Mouse (Mus musculus): ENCODE measurements around the gene Mup14. TPM values are rescaled to one million over a fixed set of nuclear protein-coding genes. Genes with fewer than 3 reads are reported as not detected.
"Not testable (repeated sequence)": the region's sequence is repeated elsewhere in the genome, so short reads cannot be mapped to it uniquely, and the experiment has no call there.

Gene Mup14
- polyA plus RNA-seq (2016; fragmentation: Nextera tagmentation; extraction: Ambion mirVana) = not detected in 2 replicates

- H3K9me3 ChIP-seq (replicated peaks); H3K36me3 ChIP-seq; H3K4me1 ChIP-seq; H3K27me3 ChIP-seq (ENCODE audit: low read depth, poor library complexity, severe bottlenecking); H3K27ac ChIP-seq (replicated peaks); H3K4me3 ChIP-seq; DNase-seq (ENCODE audit: low spot score): not testable (repeated sequence)
- 89% methylated on average over 3 of the region's 6 CpGs for WGBS
Measured at GRCm38 (mm10) chr4:61303900-61304299, at the start of gene Mup14. TSS of gene Mup14 (minus strand) at chr4:61304000.

GRCm38 (mm10) chr4:61338108-61338507 is 34.3 kb upstream of the Mup14 start:
- not testable (repeated sequence) for H3K9me3 ChIP-seq (replicated peaks); DNase-seq (ENCODE audit: low spot score); H3K4me3 ChIP-seq; H3K27me3 ChIP-seq (ENCODE audit: low read depth, poor library complexity, severe bottlenecking); H3K36me3 ChIP-seq; H3K27ac ChIP-seq (replicated peaks); H3K4me1 ChIP-seq
- 64% methylated on average over 3 of the region's 5 CpGs for WGBS

Other genes with a start within 250 kb of the Mup14 start
- gene Mup13, start 75.7 kb downstream of the Mup14 start, polyA plus RNA-seq (2016; fragmentation: Nextera tagmentation; extraction: Ambion mirVana) = not detected in 2 replicates
- not detected in 2 replicates for gene Mup15, start 135.7 kb upstream of the Mup14 start, polyA plus RNA-seq (2016; fragmentation: Nextera tagmentation; extraction: Ambion mirVana)
- gene Mup16, start 215.5 kb upstream of the Mup14 start, polyA plus RNA-seq (2016; fragmentation: Nextera tagmentation; extraction: Ambion mirVana) = not detected in 2 replicates